Mouse (Mus musculus) hindlimb bud, embryonic 11.5 days (tissue): Measurements from ENCODE around the gene 1700003F12Rik.

Experiments used
- DNase-seq: peaks from one replicate; pipeline ENCODE4 v3.0.0-alpha.2; 2012; ENCODE audit warnings: low read depth, low spot score; ENCODE audit errors: extremely low spot score

1700003F12Rik gene

GRCm38 (mm10) chr2:154549127-154549885 lies 2.4 kb downstream of the 1700003F12Rik start:
- DNase-seq = no peak

- DNase-seq = no peak
Observed at GRCm38 (mm10) chr2:154549886-154550189, 3.0 kb downstream of the 1700003F12Rik start.

GRCm38 (mm10) chr2:154550937-154551336 lies 4.1 kb downstream of the 1700003F12Rik start:
- DNase-seq = no peak

- no peak for DNase-seq
Observed at GRCm38 (mm10) chr2:154551476-154551875, 4.6 kb downstream of the 1700003F12Rik start, which contains the start of gene Actl10. Actl10 (plus strand) TSS chr2:154551776.

GRCm38 (mm10) chr2:154551927-154552326 lies 5.0 kb downstream of the 1700003F12Rik start:
- DNase-seq = no peak

- no peak for DNase-seq
Observed at GRCm38 (mm10) chr2:154552424-154552907, 5.6 kb downstream of the 1700003F12Rik start.

GRCm38 (mm10) chr2:154555235-154555634 lies 8.3 kb downstream of the 1700003F12Rik start:
- DNase-seq = no peak

GRCm38 (mm10) chr2:154557184-154557832 lies 10.4 kb downstream of the 1700003F12Rik start:
- no peak for DNase-seq

GRCm38 (mm10) chr2:154558264-154559039 lies 11.6 kb downstream of the 1700003F12Rik start, which contains the start of gene Necab3:
Necab3 (minus strand) TSS chr2:154558890.
- DNase-seq = no peak

GRCm38 (mm10) chr2:154563612-154564170 lies 16.8 kb downstream of the 1700003F12Rik start:
- DNase-seq = no peak

- DNase-seq = no peak
Observed at GRCm38 (mm10) chr2:154565562-154565961, 18.7 kb downstream of the 1700003F12Rik start.

GRCm38 (mm10) chr2:154566641-154567040 lies 19.8 kb downstream of the 1700003F12Rik start:
- no peak for DNase-seq

GRCm38 (mm10) chr2:154567766-154568165 lies 20.9 kb downstream of the 1700003F12Rik start:
- no peak for DNase-seq

- no peak for DNase-seq
Observed at GRCm38 (mm10) chr2:154568329-154569070, 21.6 kb downstream of the 1700003F12Rik start.

- no peak for DNase-seq
Observed at GRCm38 (mm10) chr2:154569071-154569748, 22.3 kb downstream of the 1700003F12Rik start.

- peak; percentile 67 for DNase-seq
Observed at GRCm38 (mm10) chr2:154569836-154570286, 23.0 kb downstream of the 1700003F12Rik start, which contains the start of gene E2f1. E2f1 (minus strand) TSS chr2:154569892.

- no peak for DNase-seq
Observed at GRCm38 (mm10) chr2:154570666-154571065, 23.8 kb downstream of the 1700003F12Rik start.

- no peak for DNase-seq
Observed at GRCm38 (mm10) chr2:154571266-154571665, 24.4 kb downstream of the 1700003F12Rik start.

GRCm38 (mm10) chr2:154571976-154572375 lies 25.1 kb downstream of the 1700003F12Rik start:
- no peak for DNase-seq

- DNase-seq = no peak
Observed at GRCm38 (mm10) chr2:154572996-154573395, 26.1 kb downstream of the 1700003F12Rik start.
